ENCODE assay signal across 14 mouse cellular contexts in the genomic region with DNA sequence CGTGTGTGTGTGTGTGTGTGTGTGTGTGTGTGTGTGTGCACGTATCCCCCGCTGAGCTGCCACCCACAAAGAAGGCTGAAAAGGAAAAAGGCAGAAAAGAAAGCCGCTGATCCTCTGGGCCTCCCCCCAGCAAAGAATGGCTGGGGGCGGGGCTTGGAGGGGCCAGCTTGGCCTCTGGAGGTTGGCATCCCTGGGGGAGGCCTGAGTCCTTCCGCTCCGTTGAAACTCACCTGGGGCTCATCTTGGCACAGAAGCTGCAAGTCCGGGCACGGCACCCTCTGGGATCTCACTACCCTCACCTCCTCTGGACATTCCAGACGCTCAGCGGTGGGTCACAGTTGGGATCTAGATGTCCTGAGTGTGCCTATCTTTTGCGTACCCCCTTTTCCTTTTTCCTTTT. TPM values are rescaled to one million over a fixed set of nuclear protein-coding genes. Genes with fewer than 3 reads are reported as not detected.
DNase-seq lines count a peak whose midpoint lies in the region; ATAC-seq and TF ChIP-seq lines count a peak whose summit lies in the region.
"Had no signal": no experiment of that assay in that cellular context is flagged by ENCODE, and none has a peak within 500 bp of the region (broad histone marks: within the 10 kb centered on the region; RNA-seq: fewer than 3 reads in every experiment).

No protein-coding gene starts in this region.

- H3K4me1 ChIP-seq in kidney, adult 2 months (ENCODE audit: control insufficient read depth, insufficient read depth, low read length): no peaks in the 10 kb centered on the region
- 0 out of 2 replicates have a peak, but pooled peaks cover 7% of the 10 kb centered on the region for H3K4me1 ChIP-seq in hindbrain, embryonic 15.5 days (replicated peaks)
- H3K4me1 ChIP-seq in midbrain, postnatal 0 days (ENCODE audit: insufficient read depth, low read length): no peaks in the 10 kb centered on the region

- WGBS in kidney, adult 2 months: 8% methylated on average over 12 of the region's 12 CpGs
- 0% methylated on average over 7 of the region's 12 CpGs for WGBS in hindbrain, embryonic 15.5 days
- WGBS in midbrain, postnatal 0 days: 5% methylated on average over 7 of the region's 12 CpGs

- peak; percentile 8 for DNase-seq in kidney, adult 18-20 months
- DNase-seq in kidney, adult 2 months: no peak
- DNase-seq in brain, embryonic 14.5 days (ENCODE audit: low read depth): peak; percentile 45
- DNase-seq in midbrain, postnatal 0 days (ENCODE audit: low spot score): no peak
- no peak for DNase-seq in ovary, adult 18-20 months (ENCODE audit: low spot score)
- no peak for DNase-seq in cerebellum, postnatal 4 days (ENCODE audit: low spot score in 2 of 2)
- no peak for DNase-seq in adrenal gland, postnatal 14 days
- DNase-seq: cerebellum, adult 9-10 months; heart, postnatal 36 days; liver had no signal

- no peak overlapping the region for H3K9ac ChIP-seq in hindbrain, embryonic 15.5 days
- H3K9ac ChIP-seq in midbrain, postnatal 0 days (replicated peaks; ENCODE audit: low read length, poor library complexity, severe bottlenecking): no peak overlapping the region
- H3K9ac ChIP-seq: lung, embryonic 15.5 days had no signal

- H3K4me2 ChIP-seq in hindbrain, embryonic 15.5 days: peak overlapping the region; percentile 26; the same call in 1 of the 2 replicates
- peak overlapping the region; percentile 26 for H3K4me2 ChIP-seq in midbrain, postnatal 0 days (ENCODE audit: low read depth, low read length, poor library complexity, severe bottlenecking)
- H3K4me2 ChIP-seq: lung, embryonic 15.5 days had no signal

- no peaks in the 10 kb centered on the region for H3K9me3 ChIP-seq in hindbrain, embryonic 15.5 days
- H3K9me3 ChIP-seq in midbrain, postnatal 0 days (ENCODE audit: low read length): no peaks in the 10 kb centered on the region
- H3K9me3 ChIP-seq: lung, embryonic 15.5 days had no signal

- H3K27ac ChIP-seq in kidney, adult 2 months (ENCODE audit: insufficient read depth, low read depth, low read length): no peak overlapping the region
- H3K27ac ChIP-seq in hindbrain, embryonic 15.5 days (replicated peaks): no peak overlapping the region
- H3K27ac ChIP-seq in midbrain, postnatal 0 days (ENCODE audit: low read depth, low read length): no peak overlapping the region
- H3K27ac ChIP-seq: kidney, postnatal 0 days; lung, embryonic 15.5 days had no signal

- H3K4me3 ChIP-seq in kidney, adult 2 months (ENCODE audit: insufficient read depth, low read depth, low read length): no peak overlapping the region
- no peak overlapping the region for H3K4me3 ChIP-seq in hindbrain, embryonic 15.5 days
- peak overlapping the region; percentile 16; the same call in 1 of the 2 replicates for H3K4me3 ChIP-seq in midbrain, postnatal 0 days (ENCODE audit: low read depth, low read length)
- H3K4me3 ChIP-seq: lung, embryonic 15.5 days had no signal

- H3K27me3 ChIP-seq in kidney, adult 2 months (replicated peaks; ENCODE audit: control insufficient read depth, insufficient read depth, low read length): peaks cover 17% of the 10 kb centered on the region
- peaks cover 71% of the 10 kb centered on the region for H3K27me3 ChIP-seq in hindbrain, embryonic 15.5 days
- peaks cover 42% of the 10 kb centered on the region for H3K27me3 ChIP-seq in midbrain, postnatal 0 days (ENCODE audit: insufficient read depth, low read length)

- TF ChIP-seq CTCF in kidney, adult 2 months (conservative IDR thresholded peaks at IDR 0.05; ENCODE audit: insufficient read depth, insufficient read length, low read depth, low read length): no peak
- no peak for TF ChIP-seq CTCF in brain, embryonic 14.5 days (IDR thresholded peaks at IDR 0.05; ENCODE audit: borderline replicate concordance, extremely low read depth, insufficient read depth, insufficient read length)
- no peak for TF ChIP-seq CTCF in midbrain, postnatal 0 days (IDR thresholded peaks at IDR 0.05)

- H3K36me3 ChIP-seq in kidney, adult 2 months (ENCODE audit: control insufficient read depth, insufficient read depth, low read length): no peaks in the 10 kb centered on the region
- H3K36me3 ChIP-seq in hindbrain, embryonic 15.5 days: no peaks in the 10 kb centered on the region
- H3K36me3 ChIP-seq in midbrain, postnatal 0 days (ENCODE audit: insufficient read depth, low read length): no peaks in the 10 kb centered on the region
- H3K36me3 ChIP-seq: lung, embryonic 15.5 days had no signal

- no peak for ATAC-seq in hindbrain, embryonic 15.5 days (ENCODE audit: low FRiP score, low read depth)
- ATAC-seq in midbrain, postnatal 0 days (ENCODE audit: low FRiP score): no peak

- no peak for TF ChIP-seq POLR2A in kidney, adult 2 months (IDR thresholded peaks at IDR 0.05; ENCODE audit: low read depth, low read length)
- no peak for TF ChIP-seq POLR2A in brain, embryonic 14.5 days (IDR thresholded peaks at IDR 0.05; ENCODE audit: borderline replicate concordance, extremely low read depth, insufficient read depth, insufficient read length, poor library complexity, severe bottlenecking)

RNA-seq across cellular contexts. Expression of a gene that starts 6.7 kb away (rescaled TPM):
- polyA plus RNA-seq in kidney, adult 2 months (2012; rRNA removed): not detected in 2 replicates
- 10.1 and 14.1 TPM in 2 replicates for polyA plus RNA-seq in brain, embryonic 14.5 days (2012; rRNA removed)
- polyA plus RNA-seq in hindbrain, embryonic 15.5 days (2015; fragmentation: Nextera tagmentation; extraction: Ambion mirVana): 6.9 and 7.9 TPM in 2 replicates
- 18.0 and 18.1 TPM in 2 replicates for total RNA-seq in midbrain, postnatal 0 days (2014; rRNA removed)
- polyA plus RNA-seq in midbrain, postnatal 0 days (2015; fragmentation: Nextera tagmentation; extraction: Ambion mirVana): 16.5 and 18.5 TPM in 2 replicates
- total RNA-seq in adrenal gland, postnatal 14 days (2021): not detected in 2 replicates
- total RNA-seq: heart, adult 8-10 months; heart, postnatal 36 days had no signal
- polyA plus RNA-seq: kidney, postnatal 0 days; lung, embryonic 15.5 days had no signal

Comparison
In these comparisons a context has a peak if more than half of its experiments do, and no peak if none do; other contexts are left out.
1. DNase-seq: peak in kidney, adult 18-20 months (single experiment) and brain, embryonic 14.5 days (single experiment); none in kidney, adult 2 months (single experiment), midbrain, postnatal 0 days (single experiment), ovary, adult 18-20 months (single experiment), cerebellum, postnatal 4 days (0 of 2) and adrenal gland, postnatal 14 days (single experiment).